Mouse (Mus musculus) liver, postnatal 0 days (tissue): ENCODE measurements around the gene Lrp3. TPM values are rescaled to one million over a fixed set of nuclear protein-coding genes. Genes with fewer than 3 reads are reported as not detected.

Experiments used
- ATAC-seq: fragments of 200-750 bp; cut with Nextera tagmentation; 2 replicates; pipeline ENCODE4 v1.8.0; 2017; ENCODE audit warnings: mild to moderate bottlenecking, moderate library complexity
- DNase-seq: peaks from one replicate; pipeline ENCODE4 v3.0.0-alpha.2; 2016
- H3K27ac ChIP-seq: fragments of 300-500 bp; sonication (generic); 2 replicates; pipeline ENCODE4 v1.5.1; 2014; ENCODE audit warnings: antibody characterized with exemption, moderate library complexity, mild to moderate bottlenecking, low read depth
- H3K27me3 ChIP-seq: fragments of 300-500 bp; sonication (generic); 2 replicates; pipeline ENCODE4 v1.6.1; 2014; ENCODE audit warnings: low read length, control low read depth, mixed read lengths; ENCODE audit not compliant: insufficient read depth
- H3K36me3 ChIP-seq: fragments of 300-500 bp; sonication (generic); replicated peaks from 2 replicates; pipeline ENCODE4 v1.6.1; 2014; ENCODE audit warnings: mild to moderate bottlenecking, control low read depth, low read length, moderate library complexity, mixed read lengths; ENCODE audit not compliant: insufficient read depth
- H3K4me1 ChIP-seq: fragments of 300-500 bp; sonication (generic); 2 replicates; pipeline ENCODE4 v1.6.1; 2014; ENCODE audit warnings: antibody characterized with exemption, mild to moderate bottlenecking, control low read depth; ENCODE audit not compliant: insufficient read depth
- H3K4me2 ChIP-seq: fragments of 300-500 bp; sonication (generic); 2 replicates; pipeline ENCODE4 v1.6.1; 2014; ENCODE audit warnings: low read depth, mild to moderate bottlenecking, low read length, moderate library complexity, mixed read lengths
- H3K4me3 ChIP-seq: fragments of 300-500 bp; sonication (generic); 2 replicates; pipeline ENCODE4 v1.5.1; 2014; ENCODE audit warnings: low read depth, low read length
- H3K9ac ChIP-seq: fragments of 300-500 bp; sonication (generic); replicated peaks from 2 replicates; pipeline ENCODE4 v1.6.1; 2014; ENCODE audit warnings: mild to moderate bottlenecking, moderate library complexity
- H3K9me3 ChIP-seq: fragments of 300-500 bp; sonication (generic); 2 replicates; pipeline ENCODE4 v1.6.1; 2016; ENCODE audit warnings: mild to moderate bottlenecking, control low read depth, low read length, mixed read lengths
- CTCF ChIP-seq: sonication (generic); IDR thresholded peaks from 2 replicates; pipeline ENCODE4 v1.5.1; 2016; ENCODE audit warnings: antibody characterized with exemption, low read depth
- EP300 ChIP-seq: IDR thresholded peaks from 2 replicates; pipeline ENCODE4 v1.6.1; 2016; ENCODE audit warnings: antibody characterized with exemption, low read depth, mild to moderate bottlenecking
- WGBS: fragments of 180-500 bp; shearing (Covaris S2); extraction: QIAGEN DNeasy Blood & Tissue Kit; methylation state at CpG from one replicate; pipeline ENCODE4 v1.1.7; 2014; ENCODE audit not compliant: insufficient replicate concordance; 5-methylcytosine and 5-hydroxymethylcytosine counted together
- polyA plus RNA-seq: library from polyadenylated mRNA; unstranded; fragments of >200 nt; fragmentation: Nextera tagmentation; extraction: Ambion mirVana; gene quantifications from 2 replicates; pipeline ENCODE4 v1.2.1, GENCODE M21; 2015

Gene Lrp3
- polyA plus RNA-seq, 1 experiment from 2014 or later = 0.61 TPM

DNA sequence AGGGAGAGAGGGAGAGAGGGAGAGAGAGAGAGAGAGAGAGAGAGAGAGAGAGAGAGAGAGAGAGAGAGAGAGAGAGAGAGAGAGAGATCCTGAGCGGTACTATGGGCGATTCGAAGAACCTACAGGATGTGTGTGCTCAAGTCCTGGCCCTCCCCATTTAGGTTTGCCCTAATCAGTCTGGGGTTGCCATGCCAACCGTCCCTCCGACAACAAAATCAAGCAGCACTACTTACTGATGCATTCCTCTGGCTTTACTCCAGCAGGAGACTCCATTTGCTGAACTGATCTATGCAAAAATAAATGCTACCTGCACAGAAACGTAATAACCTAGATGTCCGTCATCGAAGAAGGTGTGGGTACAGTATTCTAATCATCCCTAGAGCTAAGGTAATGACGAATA, 20.0 kb upstream of the Lrp3 start:
- Histone ChIP-seq H3K27me3 (no peaks in the 10 kb centered on the region), H3K9ac (no peak overlapping the region), H3K4me3 (peak overlapping the region; percentile 74; the same call in 1 of the 2 replicates), H3K4me1 (peaks cover 7% of the 10 kb centered on the region; the same call in 1 of the 2 replicates), H3K4me2 (peak overlapping the region; percentile 71), H3K36me3 (no peaks in the 10 kb centered on the region), H3K9me3 (0 out of 2 replicates have a peak, but pooled peaks cover 11% of the 10 kb centered on the region), H3K27ac (no peak overlapping the region)
- ATAC-seq (peak; percentile 49), DNase-seq (peak; percentile 38)
- TF ChIP-seq CTCF (no peak), EP300 (no peak)
- 25% methylated on average over 9 of the region's 9 CpGs for WGBS

DNA sequence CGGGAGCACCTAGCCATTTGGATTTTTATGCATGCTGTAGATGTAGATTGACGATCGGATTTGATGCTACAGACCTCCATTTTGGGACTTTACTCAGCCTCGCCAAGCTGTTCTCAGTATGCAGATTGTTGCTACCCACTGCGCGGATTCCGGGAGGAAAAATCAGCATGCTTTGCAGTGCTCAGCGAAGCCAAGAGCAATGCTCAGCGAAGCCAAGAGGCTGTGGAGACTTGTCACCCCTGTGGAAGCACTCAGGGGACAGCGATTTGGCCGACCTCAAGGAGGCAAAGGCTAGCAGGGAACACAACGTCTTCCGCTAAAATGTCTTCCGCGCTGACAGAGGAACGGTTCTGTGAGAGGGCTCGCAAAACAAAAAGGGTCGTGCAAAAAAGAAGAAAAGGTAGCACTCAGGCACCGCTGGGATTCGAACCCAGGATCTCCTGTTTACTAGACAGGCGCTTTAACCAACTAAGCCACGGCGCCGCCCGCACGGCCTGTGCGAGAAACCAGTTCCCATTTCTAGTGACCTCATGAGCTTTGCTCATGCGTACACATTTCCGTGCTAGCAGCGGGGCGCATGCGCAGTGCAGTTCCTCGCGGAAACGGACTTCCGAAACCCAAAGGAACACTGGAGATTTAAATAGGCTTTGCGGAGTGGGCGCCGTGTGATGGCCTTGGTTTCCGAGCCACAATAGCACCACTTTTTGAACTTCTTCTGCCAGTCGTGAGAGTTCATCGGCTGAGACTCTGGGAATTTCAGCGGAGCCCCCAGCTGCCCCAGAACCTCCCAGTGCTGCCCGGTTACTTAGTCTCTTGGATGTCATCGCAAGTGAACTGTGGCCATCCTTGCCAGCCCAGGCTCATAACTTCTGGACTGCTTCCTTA, 19.3 kb upstream of the Lrp3 start:
- WGBS = under 1% methylated on average over 45 of the region's 45 CpGs
- Histone ChIP-seq H3K4me3 (peak overlapping the region; percentile 74), H3K9me3 (0 out of 2 replicates have a peak, but pooled peaks cover 11% of the 10 kb centered on the region), H3K4me1 (peaks cover 7% of the 10 kb centered on the region; the same call in 1 of the 2 replicates), H3K27me3 (no peaks in the 10 kb centered on the region), H3K4me2 (peak overlapping the region; percentile 71), H3K36me3 (no peaks in the 10 kb centered on the region), H3K9ac (peak overlapping the region; percentile 70), H3K27ac (peak overlapping the region; percentile 84)
- DNase-seq (peak; percentile 95), ATAC-seq (peak; percentile 95)
- TF ChIP-seq CTCF (no peak), EP300 (no peak)

DNA sequence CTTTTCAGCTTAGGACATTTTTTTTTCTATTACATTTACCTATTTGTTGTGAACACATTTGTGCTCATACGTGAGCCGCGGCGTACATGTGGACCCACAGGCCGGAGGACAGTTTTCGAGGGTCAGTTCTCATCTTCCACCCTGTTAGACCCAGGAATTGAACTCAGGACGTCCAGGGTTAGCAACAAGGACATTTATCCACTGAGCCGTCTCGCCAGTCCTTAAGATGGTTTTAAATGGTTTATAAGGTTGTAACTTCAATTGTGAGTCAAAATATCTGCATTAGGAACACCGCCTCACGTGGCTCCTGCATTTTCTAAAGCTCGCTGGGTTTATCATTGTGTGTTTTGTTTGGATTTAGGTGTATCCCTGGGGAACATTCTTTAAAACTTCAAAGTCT, 18.6 kb upstream of the Lrp3 start:
- H3K27ac ChIP-seq = no peak overlapping the region

GRCm38 (mm10) chr7:35232796-35233455, 17.6 kb upstream of the Lrp3 start:
- Histone ChIP-seq H3K4me1 (peaks cover 7% of the 10 kb centered on the region; the same call in 1 of the 2 replicates), H3K36me3 (no peaks in the 10 kb centered on the region), H3K27me3 (no peaks in the 10 kb centered on the region), H3K27ac (no peak overlapping the region), H3K9me3 (0 out of 2 replicates have a peak, but pooled peaks cover 11% of the 10 kb centered on the region), H3K4me3 (no peak overlapping the region), H3K9ac (no peak overlapping the region), H3K4me2 (no peak overlapping the region)
- WGBS = 68% methylated on average over 13 of the region's 13 CpGs
- no peak for DNase-seq
- TF ChIP-seq CTCF (no peak), EP300 (no peak)
- ATAC-seq = no peak

More for the DNA sequence above, 18.6 kb upstream of the Lrp3 start:
- Histone ChIP-seq H3K4me2 (peak overlapping the region; percentile 71), H3K36me3 (no peaks in the 10 kb centered on the region), H3K9ac (peak overlapping the region; percentile 70; the same call in 1 of the 2 replicates), H3K9me3 (0 out of 2 replicates have a peak, but pooled peaks cover 11% of the 10 kb centered on the region), H3K4me3 (peak overlapping the region; percentile 74), H3K4me1 (peaks cover 7% of the 10 kb centered on the region; the same call in 1 of the 2 replicates), H3K27me3 (no peaks in the 10 kb centered on the region)
- TF ChIP-seq CTCF (no peak), EP300 (no peak)
- DNase-seq (no peak), ATAC-seq (no peak)
- 60% methylated on average over 12 of the region's 12 CpGs for WGBS

- no peak overlapping the region for H3K4me3 ChIP-seq
- TF ChIP-seq EP300 = no peak
- TF ChIP-seq CTCF = peak; percentile 46
- H3K27ac ChIP-seq = no peak overlapping the region
- H3K9me3 ChIP-seq = 0 out of 2 replicates have a peak, but pooled peaks cover 11% of the 10 kb centered on the region
- H3K4me2 ChIP-seq = no peak overlapping the region
- peaks cover 5% of the 10 kb centered on the region; the same call in 1 of the 2 replicates for H3K4me1 ChIP-seq
- 61% methylated on average over 3 of the region's 3 CpGs for WGBS
- ATAC-seq (no peak), DNase-seq (peak; percentile 26)
- no peaks in the 10 kb centered on the region for H3K27me3 ChIP-seq
- no peak overlapping the region for H3K9ac ChIP-seq
- H3K36me3 ChIP-seq = no peaks in the 10 kb centered on the region
Observed at GRCm38 (mm10) chr7:35230333-35230732, 15.0 kb upstream of the Lrp3 start.
